Comparison of ENCODE assay signal across 26 mouse cellular contexts in genomic region chr8:87078260-87078659, GRCm38 (mm10).
DNase-seq lines count a peak whose midpoint lies in the region; ATAC-seq lines count a peak whose summit lies in the region.
"Had no signal": no experiment of that assay in that cellular context is flagged by ENCODE, and none has a peak within 500 bp of the region (broad histone marks: within the 10 kb centered on the region; RNA-seq: fewer than 3 reads in every experiment).

No protein-coding gene starts in this region.

- H3K4me1 ChIP-seq in midbrain, embryonic 15.5 days = no peaks in the 10 kb centered on the region
- no peaks in the 10 kb centered on the region for H3K4me1 ChIP-seq in midbrain, embryonic 16.5 days (ENCODE audit: control insufficient read depth, insufficient read depth, low read length)
- H3K4me1 ChIP-seq in forebrain, embryonic 15.5 days = peaks cover 10% of the 10 kb centered on the region
- H3K4me1 ChIP-seq: embryonic facial prominence, embryonic 12.5 days; heart, embryonic 10.5 days; midbrain, embryonic 12.5 days had no signal

- peak; percentile 59 to 65 for DNase-seq in cerebellum, postnatal 14 days
- DNase-seq in cerebellum, adult 9-11 months = no peak
- peak; percentile 54 to 81 for DNase-seq in layer of hippocampus, postnatal 14 days (ENCODE audit: low spot score in 2 of 2)
- no peak for DNase-seq in gastrocnemius, postnatal 10 days
- no peak for DNase-seq in right cerebral cortex, postnatal 4 days
- DNase-seq: adrenal gland, postnatal 25 days; cerebellum, adult 9-10 months; heart, postnatal 4 days; kidney, postnatal 25 days; liver, postnatal 0 days; thymus, adult 2 months; thymus, postnatal 4 days had no signal

- H3K27ac ChIP-seq in midbrain, embryonic 15.5 days = no peak overlapping the region
- no peak overlapping the region for H3K27ac ChIP-seq in midbrain, embryonic 16.5 days (ENCODE audit: low read length)
- no peak overlapping the region for H3K27ac ChIP-seq in forebrain, embryonic 15.5 days (replicated peaks)
- H3K27ac ChIP-seq: embryonic facial prominence, embryonic 12.5 days; heart, embryonic 10.5 days; limb, embryonic 12.5 days; midbrain, embryonic 12.5 days; neural tube, embryonic 13.5 days; stomach, postnatal 0 days had no signal

- ATAC-seq in midbrain, embryonic 15.5 days (replicated peaks) = 0 out of 2 replicates have a peak, but pooled peaks have one; percentile 48
- ATAC-seq in midbrain, embryonic 16.5 days = no peak
- peak; percentile 58; the same call in 1 of the 2 replicates for ATAC-seq in forebrain, embryonic 15.5 days (replicated peaks)
- ATAC-seq: CD4-positive, CD25-positive, alpha-beta regulatory T cell, adult 4 months; hindbrain, embryonic 16.5 days; intestine, embryonic 16.5 days; liver, postnatal 0 days; lung, postnatal 0 days had no signal

- H3K9ac ChIP-seq in midbrain, embryonic 15.5 days = no peak overlapping the region
- no peak overlapping the region for H3K9ac ChIP-seq in midbrain, embryonic 16.5 days (ENCODE audit: low read depth, low read length)
- H3K9ac ChIP-seq in forebrain, embryonic 15.5 days (replicated peaks) = no peak overlapping the region
- H3K9ac ChIP-seq: embryonic facial prominence, embryonic 12.5 days; limb, embryonic 12.5 days; liver, postnatal 0 days; midbrain, embryonic 12.5 days; neural tube, embryonic 13.5 days had no signal

- 60% methylated on average over 6 of the region's 6 CpGs for WGBS in midbrain, embryonic 15.5 days
- WGBS in midbrain, embryonic 16.5 days = 53% methylated on average over 6 of the region's 6 CpGs
- whole genome bisulfite sequencing in forebrain, embryonic 15.5 days = 22% methylated on average over 6 of the region's 6 CpGs

- H3K36me3 ChIP-seq in midbrain, embryonic 15.5 days (replicated peaks) = no peaks in the 10 kb centered on the region
- H3K36me3 ChIP-seq in midbrain, embryonic 16.5 days (ENCODE audit: control insufficient read depth, insufficient read depth, low read length) = no peaks in the 10 kb centered on the region
- H3K36me3 ChIP-seq in forebrain, embryonic 15.5 days = no peaks in the 10 kb centered on the region
- H3K36me3 ChIP-seq: embryonic facial prominence, embryonic 12.5 days; heart, embryonic 10.5 days; limb, embryonic 12.5 days; midbrain, embryonic 12.5 days; neural tube, embryonic 13.5 days had no signal

- H3K4me2 ChIP-seq in midbrain, embryonic 15.5 days = no peak overlapping the region
- no peak overlapping the region for H3K4me2 ChIP-seq in midbrain, embryonic 16.5 days (ENCODE audit: low read length)
- no peak overlapping the region for H3K4me2 ChIP-seq in forebrain, embryonic 15.5 days (replicated peaks)
- H3K4me2 ChIP-seq: embryonic facial prominence, embryonic 12.5 days; limb, embryonic 12.5 days; liver, embryonic 11.5 days; midbrain, embryonic 12.5 days; neural tube, embryonic 13.5 days had no signal

- H3K27me3 ChIP-seq in midbrain, embryonic 15.5 days (replicated peaks) = no peaks in the 10 kb centered on the region
- no peaks in the 10 kb centered on the region for H3K27me3 ChIP-seq in midbrain, embryonic 16.5 days (ENCODE audit: control insufficient read depth, insufficient read depth, low read depth, low read length)
- no peaks in the 10 kb centered on the region for H3K27me3 ChIP-seq in forebrain, embryonic 15.5 days
- H3K27me3 ChIP-seq: embryonic facial prominence, embryonic 12.5 days; limb, embryonic 12.5 days; midbrain, embryonic 12.5 days; neural tube, embryonic 13.5 days had no signal

- no peaks in the 10 kb centered on the region for H3K9me3 ChIP-seq in midbrain, embryonic 15.5 days
- no peaks in the 10 kb centered on the region for H3K9me3 ChIP-seq in midbrain, embryonic 16.5 days (replicated peaks; ENCODE audit: control insufficient read depth, low read length, poor library complexity, severe bottlenecking)
- no peaks in the 10 kb centered on the region for H3K9me3 ChIP-seq in forebrain, embryonic 15.5 days
- H3K9me3 ChIP-seq: embryonic facial prominence, embryonic 12.5 days; heart, embryonic 10.5 days; limb, embryonic 12.5 days; midbrain, embryonic 12.5 days; neural tube, embryonic 13.5 days had no signal

- no peak overlapping the region for H3K4me3 ChIP-seq in midbrain, embryonic 15.5 days
- no peak overlapping the region for H3K4me3 ChIP-seq in midbrain, embryonic 16.5 days (ENCODE audit: low read depth, low read length)
- H3K4me3 ChIP-seq in forebrain, embryonic 15.5 days = no peak overlapping the region
- H3K4me3 ChIP-seq: embryonic facial prominence, embryonic 12.5 days; heart, embryonic 10.5 days; limb, embryonic 12.5 days; midbrain, embryonic 12.5 days; neural tube, embryonic 13.5 days had no signal

Comparison
In these comparisons a context has a peak if more than half of its experiments do, and no peak if none do; other contexts are left out.
1. DNase-seq: peak in cerebellum, postnatal 14 days (2 of 2) and layer of hippocampus, postnatal 14 days (2 of 2); none in cerebellum, adult 9-11 months (single experiment), gastrocnemius, postnatal 10 days (single experiment) and right cerebral cortex, postnatal 4 days (single experiment).